Mouse (Mus musculus): ENCODE data around the gene Gjd3. TPM values are rescaled to one million over a fixed set of nuclear protein-coding genes. Genes with fewer than 3 reads are reported as not detected.

The Gjd3 gene
- polyA plus RNA-seq, 1 experiment from 2014 or later: 1.9 TPM

GRCm38 (mm10) chr11:98953835-98954320 is 28.9 kb downstream of the Gjd3 start:
- ATAC-seq (ENCODE audit: low FRiP score, low TSS enrichment): no peak
- Histone ChIP-seq H3K27me3 (ENCODE audit: control insufficient read depth, insufficient read depth, low read length) (no peaks in the 10 kb centered on the region), H3K36me3 (ENCODE audit: control insufficient read depth, insufficient read depth, low read length) (no peaks in the 10 kb centered on the region), H3K27ac (replicated peaks) (peak overlapping the region; percentile 83), H3K4me2 (replicated peaks; ENCODE audit: low read depth) (peak overlapping the region; percentile 41), H3K9ac (ENCODE audit: low read length) (no peak overlapping the region), H3K9me3 (ENCODE audit: control insufficient read depth, low read length) (no peaks in the 10 kb centered on the region), H3K4me3 (ENCODE audit: low read depth, low read length) (no peak overlapping the region), H3K4me1 (replicated peaks; ENCODE audit: control insufficient read depth, insufficient read depth) (peaks cover 34% of the 10 kb centered on the region; the same call in 1 of the 2 replicates)
- WGBS: 16% methylated on average over 13 of the region's 13 CpGs
- no peak for TF ChIP-seq CTCF (IDR thresholded peaks at IDR 0.05; ENCODE audit: low read depth)
- no peak for TF ChIP-seq EP300 (optimal IDR thresholded peaks at IDR 0.05)
- DNase-seq (ENCODE audit: low spot score): no peak

- peak; percentile 87 for ATAC-seq (ENCODE audit: low FRiP score, low TSS enrichment)
- H3K9me3 ChIP-seq (ENCODE audit: control insufficient read depth, low read length): no peaks in the 10 kb centered on the region
- no peaks in the 10 kb centered on the region for H3K27me3 ChIP-seq (ENCODE audit: control insufficient read depth, insufficient read depth, low read length)
- 18% methylated on average over 2 of the region's 2 CpGs for WGBS
- H3K36me3 ChIP-seq (ENCODE audit: control insufficient read depth, insufficient read depth, low read length): no peaks in the 10 kb centered on the region
- DNase-seq (ENCODE audit: low spot score): peak; percentile 87
- H3K4me2 ChIP-seq (replicated peaks; ENCODE audit: low read depth): no peak overlapping the region
- H3K9ac ChIP-seq (ENCODE audit: low read length): no peak overlapping the region
- TF ChIP-seq EP300 (optimal IDR thresholded peaks at IDR 0.05) (no peak), CTCF (IDR thresholded peaks at IDR 0.05; ENCODE audit: low read depth) (no peak)
- peaks cover 34% of the 10 kb centered on the region; the same call in 1 of the 2 replicates for H3K4me1 ChIP-seq (replicated peaks; ENCODE audit: control insufficient read depth, insufficient read depth)
- peak overlapping the region; percentile 83; the same call in 1 of the 2 replicates for H3K27ac ChIP-seq (replicated peaks)
- H3K4me3 ChIP-seq (ENCODE audit: low read depth, low read length): no peak overlapping the region
Measured at GRCm38 (mm10) chr11:98953361-98953760, 29.5 kb downstream of the Gjd3 start.

- Histone ChIP-seq H3K9me3 (ENCODE audit: control insufficient read depth, low read length) (no peaks in the 10 kb centered on the region), H3K27ac (replicated peaks) (peak overlapping the region; percentile 69), H3K4me1 (replicated peaks; ENCODE audit: control insufficient read depth, insufficient read depth) (peaks cover 34% of the 10 kb centered on the region; the same call in 1 of the 2 replicates), H3K36me3 (ENCODE audit: control insufficient read depth, insufficient read depth, low read length) (no peaks in the 10 kb centered on the region), H3K4me2 (replicated peaks; ENCODE audit: low read depth) (no peak overlapping the region), H3K27me3 (ENCODE audit: control insufficient read depth, insufficient read depth, low read length) (no peaks in the 10 kb centered on the region), H3K4me3 (ENCODE audit: low read depth, low read length) (no peak overlapping the region), H3K9ac (ENCODE audit: low read length) (no peak overlapping the region)
- no peak for DNase-seq (ENCODE audit: low spot score)
- TF ChIP-seq CTCF (IDR thresholded peaks at IDR 0.05; ENCODE audit: low read depth): no peak
- no peak for TF ChIP-seq EP300 (optimal IDR thresholded peaks at IDR 0.05)
- ATAC-seq (ENCODE audit: low FRiP score, low TSS enrichment): no peak
- WGBS: 41% methylated on average over 2 of the region's 2 CpGs
Measured at GRCm38 (mm10) chr11:98952736-98953135, 30.1 kb downstream of the Gjd3 start.

- Histone ChIP-seq H3K9me3 (ENCODE audit: control insufficient read depth, low read length) (no peaks in the 10 kb centered on the region), H3K9ac (ENCODE audit: low read length) (no peak overlapping the region), H3K4me1 (replicated peaks; ENCODE audit: control insufficient read depth, insufficient read depth) (peaks cover 34% of the 10 kb centered on the region; the same call in 1 of the 2 replicates), H3K36me3 (ENCODE audit: control insufficient read depth, insufficient read depth, low read length) (no peaks in the 10 kb centered on the region), H3K27ac (replicated peaks) (peak overlapping the region; percentile 69), H3K27me3 (ENCODE audit: control insufficient read depth, insufficient read depth, low read length) (no peaks in the 10 kb centered on the region), H3K4me2 (replicated peaks; ENCODE audit: low read depth) (no peak overlapping the region), H3K4me3 (ENCODE audit: low read depth, low read length) (no peak overlapping the region)
- ATAC-seq (ENCODE audit: low FRiP score, low TSS enrichment) (no peak), DNase-seq (ENCODE audit: low spot score) (no peak)
- TF ChIP-seq EP300 (optimal IDR thresholded peaks at IDR 0.05) (no peak), CTCF (IDR thresholded peaks at IDR 0.05; ENCODE audit: low read depth) (no peak)
- WGBS: 65% methylated on average over 1 of the region's 1 CpGs
Measured at GRCm38 (mm10) chr11:98952111-98952510, 30.7 kb downstream of the Gjd3 start.

GRCm38 (mm10) chr11:98951026-98951906 is 31.6 kb downstream of the Gjd3 start:
- WGBS: 47% methylated on average over 14 of the region's 16 CpGs
- no peak overlapping the region for H3K4me3 ChIP-seq (ENCODE audit: low read depth, low read length)
- H3K27ac ChIP-seq (replicated peaks): peak overlapping the region; percentile 92
- H3K4me2 ChIP-seq (replicated peaks; ENCODE audit: low read depth): peak overlapping the region; percentile 32
- peak; percentile 21; the same call in 1 of the 2 replicates for ATAC-seq (ENCODE audit: low FRiP score, low TSS enrichment)
- H3K36me3 ChIP-seq (ENCODE audit: control insufficient read depth, insufficient read depth, low read length): no peaks in the 10 kb centered on the region
- H3K9me3 ChIP-seq (ENCODE audit: control insufficient read depth, low read length): no peaks in the 10 kb centered on the region
- H3K27me3 ChIP-seq (ENCODE audit: control insufficient read depth, insufficient read depth, low read length): no peaks in the 10 kb centered on the region
- peak; percentile 74 for DNase-seq (ENCODE audit: low spot score)
- peaks cover 34% of the 10 kb centered on the region; the same call in 1 of the 2 replicates for H3K4me1 ChIP-seq (replicated peaks; ENCODE audit: control insufficient read depth, insufficient read depth)
- TF ChIP-seq CTCF (IDR thresholded peaks at IDR 0.05; ENCODE audit: low read depth) (no peak), EP300 (optimal IDR thresholded peaks at IDR 0.05) (no peak)
- H3K9ac ChIP-seq (ENCODE audit: low read length): peak overlapping the region; percentile 54

- H3K27me3 ChIP-seq (ENCODE audit: control insufficient read depth, insufficient read depth, low read length): no peaks in the 10 kb centered on the region
- H3K36me3 ChIP-seq (ENCODE audit: control insufficient read depth, insufficient read depth, low read length): no peaks in the 10 kb centered on the region
- H3K9ac ChIP-seq (ENCODE audit: low read length): no peak overlapping the region
- no peaks in the 10 kb centered on the region for H3K9me3 ChIP-seq (ENCODE audit: control insufficient read depth, low read length)
- ATAC-seq (ENCODE audit: low FRiP score, low TSS enrichment) (no peak), DNase-seq (ENCODE audit: low spot score) (no peak)
- no peak overlapping the region for H3K4me2 ChIP-seq (replicated peaks; ENCODE audit: low read depth)
- peaks cover 37% of the 10 kb centered on the region for H3K4me1 ChIP-seq (replicated peaks; ENCODE audit: control insufficient read depth, insufficient read depth)
- WGBS: 77% methylated on average over 9 of the region's 9 CpGs
- H3K4me3 ChIP-seq (ENCODE audit: low read depth, low read length): no peak overlapping the region
- peak overlapping the region; percentile 92 for H3K27ac ChIP-seq (replicated peaks)
- TF ChIP-seq CTCF (IDR thresholded peaks at IDR 0.05; ENCODE audit: low read depth): no peak
- TF ChIP-seq EP300 (optimal IDR thresholded peaks at IDR 0.05): no peak
Measured at GRCm38 (mm10) chr11:98950484-98950883, 32.3 kb downstream of the Gjd3 start.

Measured in stomach, postnatal 0 days (tissue).